Mouse (Mus musculus) forebrain, embryonic 16.5 days (tissue): ENCODE measurements around the gene Hes1. TPM values are rescaled to one million over a fixed set of nuclear protein-coding genes. Genes with fewer than 3 reads are reported as not detected.
A peak's percentile ranks its signal among the peaks of the same experiment; 100 is the strongest.

Source experiments
- ATAC-seq: fragments of 200-750 bp; cut with Nextera tagmentation; 2 replicates; pipeline ENCODE4 v1.8.0; 2017; ENCODE audit warnings: mild to moderate bottlenecking, moderate library complexity
- H3K27ac ChIP-seq: fragments of 300-500 bp; sonication (generic); 2 replicates; pipeline ENCODE4 v1.5.1; 2014; ENCODE audit warnings: low read length, control low read depth
- H3K27me3 ChIP-seq: fragments of 300-500 bp; sonication (generic); replicated peaks from 2 replicates; pipeline ENCODE4 v1.6.1; 2014; ENCODE audit warnings: low read length; ENCODE audit not compliant: control insufficient read depth, insufficient read depth
- H3K36me3 ChIP-seq: fragments of 300-500 bp; sonication (generic); 2 replicates; pipeline ENCODE4 v1.6.1; 2014; ENCODE audit not compliant: control insufficient read depth, insufficient read depth
- H3K4me1 ChIP-seq: fragments of 300-500 bp; sonication (generic); replicated peaks from 2 replicates; pipeline ENCODE4 v1.6.1; 2014; ENCODE audit warnings: low read length; ENCODE audit not compliant: control insufficient read depth, insufficient read depth
- H3K4me2 ChIP-seq: fragments of 300-500 bp; sonication (generic); 2 replicates; pipeline ENCODE4 v1.6.1; 2014; ENCODE audit warnings: mild to moderate bottlenecking, low read length, control low read depth
- H3K4me3 ChIP-seq: fragments of 300-500 bp; sonication (generic); replicated peaks from 2 replicates; pipeline ENCODE4 v1.5.1; 2014; ENCODE audit warnings: mild to moderate bottlenecking, low read length, control low read depth
- H3K9ac ChIP-seq: fragments of 300-500 bp; sonication (generic); replicated peaks from 2 replicates; pipeline ENCODE4 v1.6.1; 2014; ENCODE audit warnings: low read depth, low read length, control low read depth
- H3K9me3 ChIP-seq: fragments of 300-500 bp; sonication (generic); 2 replicates; pipeline ENCODE4 v1.6.1; 2016; ENCODE audit warnings: low read length; ENCODE audit not compliant: control insufficient read depth
- WGBS: fragments of 180-500 bp; shearing (Covaris S2); extraction: QIAGEN DNeasy Blood & Tissue Kit; methylation state at CpG from one replicate; pipeline ENCODE4 v1.1.7; 2014; 5-methylcytosine and 5-hydroxymethylcytosine counted together
- polyA plus RNA-seq: library from polyadenylated mRNA; unstranded; fragments of >200 nt; fragmentation: Nextera tagmentation; extraction: Ambion mirVana; gene quantifications from 2 replicates; pipeline ENCODE4 v1.2.1, GENCODE M21; 2015

Hes1 gene
- polyA plus RNA-seq, 1 experiment from 2014 or later, result 9.6 TPM

DNA sequence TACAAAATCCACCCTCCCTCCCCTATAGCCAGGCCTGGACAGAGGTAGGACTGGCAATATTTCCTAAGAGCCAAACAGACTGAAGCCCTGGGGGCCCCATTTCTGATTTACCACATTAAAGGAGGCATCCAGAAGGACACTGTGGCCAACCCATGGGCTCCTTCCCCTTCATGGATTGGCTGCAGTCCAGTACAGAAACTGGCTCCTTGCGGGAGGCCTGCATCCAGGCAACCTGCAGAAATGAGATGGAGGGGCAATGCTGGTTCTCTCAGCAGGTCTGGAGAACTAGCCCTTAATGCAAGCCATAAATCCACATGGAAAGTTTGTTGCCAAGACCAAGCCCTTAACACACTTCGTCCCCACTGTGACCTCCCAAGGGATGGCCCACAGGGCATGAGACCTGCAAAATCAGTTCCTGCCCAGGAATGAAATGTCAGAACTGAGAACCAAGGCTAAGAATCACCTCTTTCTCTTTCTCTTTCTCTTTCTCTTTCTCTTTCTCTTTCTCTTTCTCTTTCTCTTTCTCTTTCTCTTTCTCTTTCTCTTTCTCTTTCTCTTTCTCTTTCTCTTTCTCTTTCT, 31.8 kb upstream of the Hes1 start:
- no peaks in the 10 kb centered on the region for H3K9me3 ChIP-seq
- H3K27ac ChIP-seq, result no peak overlapping the region
- ATAC-seq, result no peak
- no peak overlapping the region for H3K4me2 ChIP-seq
- peaks cover 2% of the 10 kb centered on the region; the same call in 1 of the 2 replicates for H3K4me1 ChIP-seq
- 57% methylated on average over 2 of the region's 2 CpGs for WGBS
- no peaks in the 10 kb centered on the region for H3K36me3 ChIP-seq
- no peaks in the 10 kb centered on the region for H3K27me3 ChIP-seq
- no peak overlapping the region for H3K4me3 ChIP-seq
- H3K9ac ChIP-seq, result no peak overlapping the region

DNA sequence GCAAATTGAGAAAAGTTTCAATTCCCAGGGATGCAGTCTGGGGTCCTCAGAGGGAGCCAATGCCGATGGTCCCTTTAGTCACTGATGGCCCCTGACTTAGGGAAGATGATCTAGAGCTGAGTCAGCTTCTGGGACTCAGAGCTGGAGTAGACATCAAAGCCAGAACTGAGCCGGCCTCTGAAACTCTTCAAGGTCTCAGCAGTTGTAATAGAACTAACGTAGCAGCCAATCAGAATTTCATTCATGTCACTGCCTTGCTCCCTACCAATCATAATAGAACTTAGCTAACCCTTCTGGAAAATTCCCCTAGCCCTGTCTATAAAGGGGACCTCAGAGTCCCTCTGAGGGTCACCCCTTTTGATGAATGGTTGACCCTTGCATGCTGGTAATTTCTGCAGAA, 30.8 kb upstream of the Hes1 start:
- no peaks in the 10 kb centered on the region for H3K27me3 ChIP-seq
- H3K4me1 ChIP-seq, result peaks cover 2% of the 10 kb centered on the region; the same call in 1 of the 2 replicates
- no peaks in the 10 kb centered on the region for H3K9me3 ChIP-seq
- no peak overlapping the region for H3K4me3 ChIP-seq
- H3K9ac ChIP-seq, result no peak overlapping the region
- no peak for ATAC-seq
- H3K36me3 ChIP-seq, result no peaks in the 10 kb centered on the region
- 85% methylated on average over 3 of the region's 3 CpGs for WGBS
- H3K4me2 ChIP-seq, result no peak overlapping the region
- H3K27ac ChIP-seq, result no peak overlapping the region

DNA sequence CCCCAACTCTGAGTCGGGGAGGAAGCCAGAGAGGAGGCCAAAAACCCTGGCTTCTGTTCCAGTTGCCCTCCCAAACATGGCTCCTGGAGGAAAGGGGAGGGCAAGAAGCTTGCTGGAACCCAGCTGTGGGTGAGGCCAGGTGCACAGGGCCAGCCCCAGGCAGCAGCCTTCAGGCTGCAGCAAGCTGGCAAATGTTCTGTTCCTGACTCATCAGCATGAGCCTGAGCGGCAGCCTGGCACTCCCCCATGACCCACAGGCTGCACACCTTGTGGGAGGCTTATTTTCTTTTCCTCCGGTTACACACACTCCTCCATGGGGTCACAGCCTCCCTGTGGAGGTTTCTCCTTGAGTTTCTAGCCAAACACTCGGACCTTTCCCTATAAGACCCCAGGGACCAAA, 30.2 kb upstream of the Hes1 start:
- no peak overlapping the region for H3K4me3 ChIP-seq
- ATAC-seq, result no peak
- no peaks in the 10 kb centered on the region for H3K36me3 ChIP-seq
- H3K27me3 ChIP-seq, result no peaks in the 10 kb centered on the region
- no peaks in the 10 kb centered on the region for H3K9me3 ChIP-seq
- peaks cover 2% of the 10 kb centered on the region; the same call in 1 of the 2 replicates for H3K4me1 ChIP-seq
- no peak overlapping the region for H3K9ac ChIP-seq
- H3K4me2 ChIP-seq, result no peak overlapping the region
- WGBS, result 71% methylated on average over 4 of the region's 4 CpGs
- H3K27ac ChIP-seq, result no peak overlapping the region

DNA sequence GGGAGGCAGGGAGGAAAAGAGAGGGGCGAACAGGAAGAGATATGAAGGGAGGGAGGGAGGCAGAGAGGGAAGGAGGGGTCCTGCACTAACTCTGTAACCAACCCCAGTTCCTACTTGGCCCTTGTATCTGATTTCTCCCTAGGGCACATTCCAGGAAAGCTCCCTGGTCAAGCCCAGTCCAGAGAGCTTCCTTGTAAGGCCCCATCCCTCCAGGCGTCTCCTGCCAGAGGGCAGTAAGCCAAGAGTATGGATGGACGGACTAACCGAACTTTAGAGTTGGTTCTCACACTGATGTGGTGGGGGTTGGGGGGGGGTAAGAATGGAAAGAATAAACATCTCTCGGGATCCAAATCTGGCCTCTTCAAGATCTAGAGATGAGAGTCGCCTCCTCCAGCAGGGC, 29.7 kb upstream of the Hes1 start:
- no peak for ATAC-seq
- no peak overlapping the region for H3K4me3 ChIP-seq
- no peak overlapping the region for H3K27ac ChIP-seq
- H3K36me3 ChIP-seq, result no peaks in the 10 kb centered on the region
- H3K27me3 ChIP-seq, result no peaks in the 10 kb centered on the region
- no peak overlapping the region for H3K4me2 ChIP-seq
- peaks cover 7% of the 10 kb centered on the region for H3K4me1 ChIP-seq
- no peak overlapping the region for H3K9ac ChIP-seq
- H3K9me3 ChIP-seq, result no peaks in the 10 kb centered on the region
- WGBS, result 64% methylated on average over 6 of the region's 6 CpGs

DNA sequence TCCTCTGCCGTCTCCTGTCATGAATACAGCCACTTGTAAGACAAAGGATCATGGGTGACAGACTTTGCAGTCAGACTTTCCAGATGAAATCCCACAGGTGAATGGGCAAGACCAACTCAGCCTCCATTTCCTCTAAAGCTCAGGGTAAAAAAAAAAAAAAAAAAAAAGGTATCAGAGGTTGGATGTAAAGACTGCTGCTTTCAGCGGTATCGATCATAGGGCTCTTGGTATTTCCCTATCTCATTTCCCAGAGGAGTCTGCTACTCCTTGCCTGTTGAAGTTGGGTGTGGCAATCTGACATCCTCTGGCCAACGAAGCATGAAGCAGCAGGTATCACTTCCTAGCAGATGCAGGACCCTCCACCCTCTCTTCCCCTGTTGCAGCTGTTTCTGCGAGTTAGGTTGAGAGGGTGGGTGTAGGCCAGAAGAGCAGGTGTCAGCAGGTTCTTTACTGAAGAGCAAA, 29.2 kb upstream of the Hes1 start:
- H3K9ac ChIP-seq, result no peak overlapping the region
- no peak overlapping the region for H3K4me2 ChIP-seq
- WGBS, result 78% methylated on average over 5 of the region's 5 CpGs
- no peak for ATAC-seq
- H3K36me3 ChIP-seq, result no peaks in the 10 kb centered on the region
- H3K4me3 ChIP-seq, result no peak overlapping the region
- H3K4me1 ChIP-seq, result peaks cover 7% of the 10 kb centered on the region
- H3K27me3 ChIP-seq, result no peaks in the 10 kb centered on the region
- H3K27ac ChIP-seq, result no peak overlapping the region
- no peaks in the 10 kb centered on the region for H3K9me3 ChIP-seq

DNA sequence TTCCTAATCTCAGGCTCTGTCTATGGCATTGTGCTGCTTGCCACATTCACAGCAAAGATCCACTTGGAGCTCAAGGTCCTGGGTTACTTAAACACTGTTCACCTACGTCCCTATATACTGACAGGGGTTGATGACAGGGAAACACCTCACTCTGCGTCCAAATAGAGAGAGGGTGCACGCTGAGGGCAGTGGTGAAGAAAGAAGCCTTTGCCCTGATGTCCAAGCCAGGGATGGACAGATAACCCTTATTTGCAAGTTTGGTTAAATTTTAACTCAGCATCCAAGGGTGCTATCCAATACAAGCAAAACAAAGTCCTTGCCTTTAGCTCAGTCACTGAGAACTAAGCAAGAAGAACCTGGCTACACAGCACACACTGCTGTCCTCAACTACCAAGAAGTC, 28.1 kb upstream of the Hes1 start:
- no peak overlapping the region for H3K9ac ChIP-seq
- no peak for ATAC-seq
- no peaks in the 10 kb centered on the region for H3K27me3 ChIP-seq
- no peak overlapping the region for H3K27ac ChIP-seq
- H3K4me1 ChIP-seq, result peaks cover 7% of the 10 kb centered on the region
- H3K9me3 ChIP-seq, result no peaks in the 10 kb centered on the region
- no peak overlapping the region for H3K4me2 ChIP-seq
- H3K4me3 ChIP-seq, result no peak overlapping the region
- no peaks in the 10 kb centered on the region for H3K36me3 ChIP-seq
- 95% methylated on average over 3 of the region's 3 CpGs for WGBS

DNA sequence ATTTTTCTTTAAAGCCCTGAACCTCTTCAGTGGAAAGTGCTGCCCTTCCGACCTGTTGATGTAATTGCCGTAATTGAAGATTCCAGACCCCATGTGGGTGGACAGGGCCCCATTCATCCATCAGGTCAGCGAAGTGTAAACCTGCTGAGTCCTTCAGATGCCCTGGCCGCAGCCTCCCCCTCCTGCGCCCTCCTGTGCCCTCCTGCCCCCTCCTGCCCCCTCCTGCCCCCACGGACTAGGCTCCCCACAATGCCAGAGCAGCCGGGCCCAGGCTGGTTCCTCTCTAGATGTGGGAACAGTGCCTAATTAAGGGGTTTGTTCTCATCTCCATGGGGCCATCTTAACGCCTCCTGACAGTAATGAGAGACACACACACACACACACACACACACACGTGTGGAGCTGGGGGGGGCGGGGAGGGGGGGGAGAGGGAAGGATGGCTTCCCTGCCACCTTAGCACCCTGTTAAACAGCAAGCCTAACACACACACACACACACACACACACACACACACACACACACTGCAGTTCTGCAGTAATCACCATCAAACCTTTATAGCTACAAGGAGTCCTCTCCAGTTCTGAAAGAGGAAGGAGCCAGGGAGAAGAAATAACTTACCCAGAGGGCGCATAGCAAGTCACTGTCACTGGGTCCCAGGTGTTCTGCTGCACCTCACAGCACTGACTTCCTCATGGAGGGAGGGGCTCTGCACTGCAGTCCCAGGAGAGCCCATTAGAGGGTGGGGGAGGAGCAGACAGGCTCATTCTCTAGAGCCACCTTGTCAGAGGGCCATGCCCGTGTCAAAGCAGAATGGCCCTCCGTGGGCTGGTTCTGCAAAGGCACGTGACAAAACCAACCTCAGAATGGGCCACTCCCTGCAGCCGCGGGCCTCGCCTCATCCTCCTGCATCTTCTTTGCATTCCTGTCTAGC, 25.3 kb upstream of the Hes1 start:
- Histone ChIP-seq H3K9me3 (no peaks in the 10 kb centered on the region), H3K9ac (no peak overlapping the region), H3K36me3 (no peaks in the 10 kb centered on the region), H3K4me2 (no peak overlapping the region), H3K27ac (no peak overlapping the region), H3K27me3 (no peaks in the 10 kb centered on the region), H3K4me1 (peaks cover 5% of the 10 kb centered on the region), H3K4me3 (no peak overlapping the region)
- ATAC-seq, result peak; percentile 45; the same call in 1 of the 2 replicates
- 11% methylated on average over 15 of the region's 17 CpGs for WGBS

DNA sequence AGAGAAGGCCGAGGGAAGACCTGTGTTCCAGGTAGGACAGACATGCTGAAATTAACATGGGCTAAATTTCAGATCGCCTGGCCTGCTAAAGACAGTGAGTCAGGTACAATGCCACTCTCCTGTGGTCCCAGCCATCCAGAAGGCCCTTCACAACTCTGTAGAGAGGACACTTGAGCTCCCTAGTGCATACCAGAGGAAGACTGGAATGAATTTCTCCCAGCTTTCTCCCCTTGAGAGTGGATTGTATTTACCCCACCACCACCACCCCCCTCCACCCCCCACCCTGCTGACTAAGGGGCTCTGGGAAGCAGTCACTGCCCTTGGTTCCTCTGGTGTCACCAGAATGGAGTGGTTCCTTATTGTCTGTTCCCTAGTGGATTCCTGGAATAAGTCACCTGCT, 24.3 kb upstream of the Hes1 start:
- no peak overlapping the region for H3K4me2 ChIP-seq
- ATAC-seq, result no peak
- H3K36me3 ChIP-seq, result no peaks in the 10 kb centered on the region
- H3K27ac ChIP-seq, result no peak overlapping the region
- no peaks in the 10 kb centered on the region for H3K27me3 ChIP-seq
- H3K4me1 ChIP-seq, result peaks cover 5% of the 10 kb centered on the region
- WGBS, result 65% methylated on average over 2 of the region's 2 CpGs
- H3K9me3 ChIP-seq, result no peaks in the 10 kb centered on the region
- no peak overlapping the region for H3K4me3 ChIP-seq
- no peak overlapping the region for H3K9ac ChIP-seq

DNA sequence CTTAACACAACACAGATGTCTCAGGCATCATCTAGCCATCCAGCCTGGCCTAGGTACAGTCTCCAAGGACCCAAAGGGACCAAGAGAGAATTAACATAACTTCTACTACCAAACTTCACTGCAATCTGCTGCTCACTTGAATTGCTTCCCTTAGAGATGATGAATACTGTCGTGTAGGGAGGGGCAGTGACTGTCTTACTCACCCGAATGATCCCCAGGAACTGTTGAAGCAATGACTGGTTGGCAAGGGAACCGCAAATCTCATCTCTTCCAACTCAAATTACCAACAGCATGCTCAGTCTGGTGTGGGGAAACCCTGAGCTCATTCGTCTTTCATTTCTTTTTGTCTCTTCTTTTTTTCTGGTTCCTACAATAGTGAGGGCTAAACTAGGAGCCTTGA, 21.3 kb upstream of the Hes1 start:
- ATAC-seq, result no peak
- H3K27ac ChIP-seq, result no peak overlapping the region
- no peaks in the 10 kb centered on the region for H3K36me3 ChIP-seq
- no peak overlapping the region for H3K4me2 ChIP-seq
- H3K9me3 ChIP-seq, result no peaks in the 10 kb centered on the region
- 63% methylated on average over 4 of the region's 4 CpGs for WGBS
- no peaks in the 10 kb centered on the region for H3K27me3 ChIP-seq
- H3K4me1 ChIP-seq, result peaks cover 5% of the 10 kb centered on the region
- H3K4me3 ChIP-seq, result no peak overlapping the region
- no peak overlapping the region for H3K9ac ChIP-seq
